15 mouse cellular contexts compared by ENCODE assay signal in the genomic region with DNA sequence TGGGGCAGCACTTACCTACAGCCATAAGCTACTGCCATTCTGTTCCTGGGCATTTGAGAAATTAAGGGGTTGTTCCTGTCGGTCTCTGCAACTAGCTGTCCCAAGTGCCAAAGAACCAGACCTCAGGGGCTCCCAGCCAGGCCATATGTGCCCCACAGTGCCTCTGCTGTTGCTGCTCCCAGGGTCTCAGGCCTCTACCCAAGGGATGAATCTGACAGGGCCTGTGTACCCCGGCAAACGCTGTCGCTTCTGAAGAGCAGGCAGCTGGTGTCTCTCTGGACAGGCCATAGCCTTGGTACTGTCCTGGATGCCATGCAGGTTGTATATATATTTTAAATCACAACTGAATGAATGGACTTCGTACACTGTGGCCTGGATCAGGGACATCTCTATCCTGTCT.
"Had no signal": no experiment of that assay in that cellular context is flagged by ENCODE, and none has a peak within 500 bp of the region (broad histone marks: within the 10 kb centered on the region; RNA-seq: fewer than 3 reads in every experiment).

No protein-coding gene starts in this region.

- H3K9ac ChIP-seq: neural tube, embryonic 15.5 days; stomach, embryonic 15.5 days had no signal

- DNase-seq: retina, postnatal 1 day; right cerebral cortex, adult 18-20 months; right cerebral cortex, postnatal 14 days; right cerebral cortex, postnatal 25 days; right cerebral cortex, postnatal 4 days; spleen, adult 18-20 months; thymus, adult 18-20 months; thymus, adult 2 months; thymus, postnatal 14 days; thymus, postnatal 25 days; thymus, postnatal 36 days; thymus, postnatal 4 days had no signal

- H3K4me1 ChIP-seq: stomach, embryonic 15.5 days had no signal

- H3K27ac ChIP-seq: neural tube, embryonic 15.5 days; stomach, embryonic 15.5 days; stomach, postnatal 0 days had no signal

- H3K4me3 ChIP-seq: neural tube, embryonic 15.5 days; stomach, embryonic 15.5 days had no signal

- H3K4me2 ChIP-seq: neural tube, embryonic 15.5 days; stomach, embryonic 15.5 days had no signal

- H3K27me3 ChIP-seq: neural tube, embryonic 15.5 days; stomach, embryonic 15.5 days had no signal

- H3K9me3 ChIP-seq: neural tube, embryonic 15.5 days; stomach, embryonic 15.5 days had no signal
